Mouse (Mus musculus): ENCODE data around the gene Cdkl4.

GRCm38 (mm10) chr17:80552653-80553052 is 25.0 kb downstream of the Cdkl4 start:
- TF ChIP-seq POLR2A (IDR thresholded peaks at IDR 0.05; ENCODE audit: low read depth, low read length) (no peak), CTCF (IDR thresholded peaks at IDR 0.05; ENCODE audit: extremely low read depth, insufficient read length, insufficient replicate concordance, low read depth, low read length) (no peak)

Data from small intestine, adult 2 months (tissue).